In genomic region chr6:106747804-106748203, GRCm38 (mm10) we compare ENCODE assay signal across 1 mouse cellular context.
TF ChIP-seq lines count a peak whose summit lies in the region.

No protein-coding gene starts in this region.

TF ChIP-seq in CH12.LX, 34 proteins besides CTCF, POLR2A, EP300 and RAD21 (continued from another document):
- TF ChIP-seq GABPA (IDR thresholded peaks at IDR 0.05; ENCODE audit: insufficient replicate concordance, low read depth, low read length), result no peak
- TF ChIP-seq TCF12 (IDR thresholded peaks at IDR 0.05; ENCODE audit: low read depth, low read length), result peak; percentile 53; the same call in 1 of the 2 replicates
- no peak for TF ChIP-seq MAFK (IDR thresholded peaks at IDR 0.05; ENCODE audit: insufficient replicate concordance, low read length)
- no peak for TF ChIP-seq MEF2A (IDR thresholded peaks at IDR 0.05; ENCODE audit: borderline replicate concordance, low read depth, low read length)
- no peak for TF ChIP-seq MAX (IDR thresholded peaks at IDR 0.05; ENCODE audit: low read length)
- peak; percentile 72 for TF ChIP-seq NELFE (IDR thresholded peaks at IDR 0.05; ENCODE audit: low read depth, low read length)
- no peak for TF ChIP-seq USF1 (IDR thresholded peaks at IDR 0.05; ENCODE audit: low read depth, low read length)
- TF ChIP-seq JUN (IDR thresholded peaks at IDR 0.05; ENCODE audit: insufficient read depth, low read depth, low read length), result no peak
- TF ChIP-seq ZNF384 (IDR thresholded peaks at IDR 0.05; ENCODE audit: low read depth, low read length), result no peak
- no peak for TF ChIP-seq RCOR1 (conservative IDR thresholded peaks at IDR 0.05; ENCODE audit: low read depth, low read length)
- TF ChIP-seq MXI1 (IDR thresholded peaks at IDR 0.05; ENCODE audit: low read depth, low read length), result no peak
- TF ChIP-seq ZKSCAN1 (IDR thresholded peaks at IDR 0.05; ENCODE audit: borderline replicate concordance, low read depth, low read length), result no peak
- no peak for TF ChIP-seq IRF4 (IDR thresholded peaks at IDR 0.05; ENCODE audit: low read depth, low read length)
- no peak; the same call in 1 of the 2 replicates for TF ChIP-seq CHD1 (IDR thresholded peaks at IDR 0.05; ENCODE audit: low read depth, low read length)
- TF ChIP-seq NRF1 (IDR thresholded peaks at IDR 0.05; ENCODE audit: low read depth, low read length), result no peak
- TF ChIP-seq SIN3A (IDR thresholded peaks at IDR 0.05; ENCODE audit: low read length), result peak; percentile 98
- TF ChIP-seq ZMIZ1 (IDR thresholded peaks at IDR 0.05; ENCODE audit: low read depth, low read length), result no peak; the same call in 1 of the 2 replicates
- no peak for TF ChIP-seq KAT2A (IDR thresholded peaks at IDR 0.05; ENCODE audit: insufficient replicate concordance, low read length)
- 0 out of 2 replicates have a peak, but pooled peaks have one; percentile 16 for TF ChIP-seq MYC (IDR thresholded peaks at IDR 0.05; ENCODE audit: low read depth, low read length)
- TF ChIP-seq ZC3H11A (IDR thresholded peaks at IDR 0.05; ENCODE audit: low read depth, low read length), result no peak
- no peak for TF ChIP-seq ELF1 (IDR thresholded peaks at IDR 0.05; ENCODE audit: low read depth, low read length)
- no peak for TF ChIP-seq MAZ (IDR thresholded peaks at IDR 0.05; ENCODE audit: low read depth, low read length)
- no peak for TF ChIP-seq UBTF (IDR thresholded peaks at IDR 0.05; ENCODE audit: low read depth, low read length)
- peak; percentile 92 for TF ChIP-seq TBP (conservative IDR thresholded peaks at IDR 0.05; ENCODE audit: low read depth, low read length)
- no peak for TF ChIP-seq JUND (conservative IDR thresholded peaks at IDR 0.05; ENCODE audit: low read depth, low read length)
- TF ChIP-seq E2F4 (IDR thresholded peaks at IDR 0.05; ENCODE audit: insufficient replicate concordance, low read depth, low read length), result no peak
TF ChIP-seq in CH12.LX: peak in this region for 8.
